Mouse (Mus musculus) gonadal fat pad, adult 2 months (tissue): ENCODE data around the gene Rpl27a. TPM values are rescaled to one million over a fixed set of nuclear protein-coding genes. Genes with fewer than 3 reads are reported as not detected.

ENCODE experiments used
- DNase-seq: peaks from one replicate; pipeline ENCODE4 v3.0.0-alpha.2; 2012; ENCODE audit warnings: low read depth
- polyA plus RNA-seq: library from polyadenylated mRNA; depleted of rRNA; stranded (reverse); fragments of >200 nt; gene quantifications from 2 replicates; pipeline ENCODE4 v1.2.3, GENCODE M21; 2012; rRNA removed

The Rpl27a gene
- polyA plus RNA-seq = 355 and 393 TPM in 2 replicates

DNA sequence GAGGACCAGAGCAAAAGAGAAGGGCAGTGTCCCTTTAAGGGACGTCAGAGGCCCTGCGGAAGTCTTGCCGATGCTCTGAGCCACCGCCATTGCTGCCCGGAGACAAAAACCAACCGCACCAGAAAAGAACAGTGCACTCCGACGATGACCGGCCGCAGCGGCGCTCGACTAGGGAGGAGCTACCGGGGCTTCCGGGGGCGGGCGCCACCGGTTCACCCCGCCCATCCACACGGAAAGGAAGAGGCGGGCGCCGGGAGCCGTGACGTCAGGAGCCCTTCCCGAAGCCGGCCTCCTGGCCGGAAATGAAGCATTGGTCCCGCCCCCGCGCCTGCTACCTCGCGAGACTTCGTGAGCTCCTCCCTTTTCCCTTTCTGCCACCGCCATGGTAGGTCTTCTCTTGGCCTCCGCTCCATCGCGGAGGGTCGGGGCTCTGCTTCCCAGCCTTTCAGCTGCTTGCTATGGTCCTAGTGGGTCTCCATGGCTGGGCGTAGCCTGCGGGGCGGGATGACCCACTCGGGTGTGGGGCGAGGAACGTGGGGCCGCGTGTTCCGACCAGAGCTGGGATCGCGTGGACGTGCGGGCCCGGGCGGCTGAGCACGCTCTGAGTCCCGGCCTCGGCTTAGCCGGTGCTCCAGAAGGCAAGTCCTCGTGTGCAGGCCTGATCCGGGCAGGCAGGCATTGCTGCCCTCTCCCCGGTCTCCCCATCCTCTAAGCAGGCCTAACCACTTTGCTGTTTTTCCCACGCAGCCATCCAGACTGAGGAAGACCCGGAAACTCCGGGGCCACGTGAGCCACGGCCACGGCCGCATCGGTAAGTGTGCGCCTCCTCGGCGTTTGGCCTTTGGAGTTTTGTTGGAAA is at the start of gene Rpl27a:
Gene Rpl27a (plus strand): TSS at position 310 of the 859 bp plus-strand sequence.
- no peak for DNase-seq

DNA sequence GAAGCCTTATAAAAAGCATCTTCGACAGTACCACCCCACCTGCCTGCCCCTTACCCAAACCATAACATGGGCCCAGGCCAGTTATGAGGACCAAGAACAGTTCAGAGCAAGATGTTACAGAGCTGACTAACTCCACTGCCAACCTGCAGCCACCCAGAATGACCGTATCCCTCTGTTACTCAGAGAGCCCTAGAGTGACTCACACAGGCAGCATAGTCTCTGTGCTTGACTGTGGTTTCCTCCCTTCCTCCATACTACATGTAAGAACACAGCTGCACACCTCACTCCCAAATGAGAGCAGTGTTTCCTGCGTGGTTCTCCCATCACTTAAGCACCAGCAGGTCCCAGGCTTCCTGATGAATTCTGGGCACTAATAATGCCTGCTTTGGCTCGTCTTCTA is 48.2 kb upstream of the Rpl27a start:
- DNase-seq = no peak

DNA sequence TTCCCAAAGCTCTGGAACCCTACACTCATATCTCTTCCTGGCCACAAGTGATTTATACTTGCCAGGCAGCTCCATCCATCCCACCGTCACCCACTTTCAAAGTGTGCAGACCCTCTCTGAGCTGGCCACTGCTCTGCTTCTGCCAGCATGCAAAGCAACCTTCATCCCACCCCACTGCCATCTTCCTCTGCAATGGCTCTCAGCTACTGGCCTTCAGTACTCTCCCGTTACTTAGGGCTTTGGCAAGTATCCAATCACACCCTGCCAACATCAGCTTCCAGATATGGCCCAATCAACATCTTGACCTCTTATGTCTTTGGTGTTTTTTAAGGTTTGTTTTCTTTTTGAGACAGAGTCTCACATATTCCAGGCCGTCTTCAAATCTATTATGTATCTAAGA is 41.0 kb upstream of the Rpl27a start:
- no peak for DNase-seq

DNA sequence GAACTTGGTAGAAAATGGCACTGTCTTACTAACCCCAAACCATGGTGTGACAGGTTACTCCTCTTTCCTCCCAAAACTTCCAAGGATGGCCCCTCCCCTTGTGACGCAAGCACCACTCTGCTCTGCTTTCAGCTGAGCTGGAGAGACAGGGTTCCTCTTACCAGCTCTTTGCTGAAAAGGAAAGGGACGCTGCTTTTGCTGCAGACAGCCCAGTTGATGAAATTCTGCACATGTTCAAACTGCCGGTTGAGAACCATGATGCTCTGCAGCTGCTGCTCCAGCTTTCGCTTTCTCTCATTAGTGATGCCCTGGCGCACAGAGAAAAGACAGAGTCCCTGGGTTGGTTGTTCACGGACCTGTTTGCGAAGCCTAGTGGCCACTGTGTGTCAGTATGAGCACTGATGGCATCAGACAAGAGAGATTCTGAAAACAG is 38.2 kb upstream of the Rpl27a start:
- no peak for DNase-seq

DNA sequence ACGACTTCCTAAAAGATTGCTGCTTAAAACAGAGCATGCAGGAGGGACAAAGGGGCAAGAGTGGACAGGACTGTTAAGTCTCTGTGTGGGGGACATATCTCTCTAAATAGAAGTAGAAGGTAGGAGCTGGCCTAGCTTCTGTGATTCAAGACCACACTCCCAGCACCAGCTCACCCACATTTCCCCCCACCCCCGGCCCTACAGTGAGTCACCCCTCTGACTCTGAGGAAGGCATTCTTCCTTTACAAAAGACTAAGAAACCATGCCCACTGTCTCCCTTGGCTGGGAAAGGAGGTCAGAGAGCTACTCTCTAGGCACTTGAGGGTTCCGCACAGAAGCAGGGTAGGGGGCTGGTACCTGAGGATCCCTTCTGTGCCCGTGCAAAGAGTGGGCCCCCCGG is 34.7 kb upstream of the Rpl27a start:
- DNase-seq = no peak

DNA sequence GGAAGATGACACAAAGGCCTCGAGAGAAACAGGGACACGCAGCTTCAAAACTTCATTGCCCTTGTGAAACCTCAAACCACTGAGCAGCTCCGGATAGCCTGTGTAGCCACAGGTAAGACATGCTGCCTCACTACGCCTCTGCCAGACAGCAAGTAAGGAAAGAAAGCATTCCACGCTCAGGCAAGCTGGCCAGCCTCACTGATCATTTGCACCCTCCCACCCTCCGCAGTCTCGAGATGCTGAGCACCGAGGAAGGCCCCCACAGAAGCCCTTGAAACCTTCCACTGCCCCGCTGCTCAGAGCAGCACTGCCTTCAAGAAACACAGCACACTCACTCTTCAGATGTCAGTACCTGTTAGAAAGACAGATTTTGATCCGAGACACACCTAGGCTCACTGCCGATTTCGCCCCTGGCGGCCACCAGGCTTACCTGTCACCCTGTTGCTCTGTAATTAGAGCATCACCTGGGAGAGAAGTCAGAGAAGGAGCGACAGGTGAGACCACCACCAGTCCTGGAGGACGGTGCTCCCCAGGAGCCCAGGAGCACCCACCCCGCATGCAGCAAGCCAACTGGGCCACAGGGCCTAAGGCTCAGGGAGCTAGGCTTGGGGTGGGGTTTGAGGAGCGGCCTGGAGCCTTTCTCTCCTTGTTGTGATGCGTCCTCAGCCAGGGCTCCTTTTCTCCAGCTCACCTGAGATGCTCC is 26.2 kb upstream of the Rpl27a start:
- DNase-seq = no peak

DNA sequence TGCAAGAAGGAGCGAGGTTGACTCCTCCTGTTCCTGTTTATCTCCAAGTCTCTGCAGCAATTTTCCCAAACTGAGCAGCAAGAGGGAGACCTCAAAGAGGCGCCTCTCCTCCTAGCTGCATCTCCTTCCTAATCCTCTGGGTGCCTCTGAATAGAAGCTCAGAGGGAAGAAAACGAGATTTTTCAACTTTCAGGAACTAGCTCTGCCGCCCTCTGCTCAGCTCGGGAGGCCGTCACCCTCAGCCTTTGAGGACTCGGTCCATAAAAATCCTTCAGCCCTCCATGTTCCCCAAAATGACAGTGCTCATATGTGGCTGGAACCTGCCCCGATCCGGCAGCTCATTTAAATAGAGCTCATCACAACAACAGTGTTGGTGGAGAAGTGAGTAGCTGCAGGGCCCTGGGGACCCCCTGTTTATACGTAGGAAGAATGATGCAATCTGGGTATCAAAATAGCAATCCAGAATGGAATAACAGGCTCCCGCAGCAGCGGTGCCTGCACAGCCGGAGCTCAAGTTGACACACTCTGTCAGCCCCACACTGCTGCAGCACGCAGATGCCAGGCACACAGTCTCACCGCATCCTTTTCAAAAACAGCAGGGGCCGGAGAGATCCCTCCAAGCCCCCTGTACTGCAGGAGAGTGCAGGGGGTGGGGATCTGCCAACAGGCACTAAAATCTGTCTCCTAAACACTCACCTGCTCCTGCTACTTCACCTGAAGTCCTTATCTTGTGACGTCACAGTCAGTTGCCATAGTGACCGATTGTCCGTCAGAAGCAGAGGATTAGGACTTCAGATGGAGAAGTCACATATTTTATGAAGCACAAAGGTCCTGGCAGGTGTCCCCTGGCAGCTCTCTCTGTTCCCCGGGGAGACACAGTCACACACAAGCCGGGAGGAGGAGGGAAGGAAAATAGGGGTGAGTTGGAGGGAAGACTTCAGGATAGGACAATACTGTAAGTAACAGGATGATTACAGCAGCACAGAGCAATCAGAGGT is 25.3 kb upstream of the Rpl27a start:
- no peak for DNase-seq

DNA sequence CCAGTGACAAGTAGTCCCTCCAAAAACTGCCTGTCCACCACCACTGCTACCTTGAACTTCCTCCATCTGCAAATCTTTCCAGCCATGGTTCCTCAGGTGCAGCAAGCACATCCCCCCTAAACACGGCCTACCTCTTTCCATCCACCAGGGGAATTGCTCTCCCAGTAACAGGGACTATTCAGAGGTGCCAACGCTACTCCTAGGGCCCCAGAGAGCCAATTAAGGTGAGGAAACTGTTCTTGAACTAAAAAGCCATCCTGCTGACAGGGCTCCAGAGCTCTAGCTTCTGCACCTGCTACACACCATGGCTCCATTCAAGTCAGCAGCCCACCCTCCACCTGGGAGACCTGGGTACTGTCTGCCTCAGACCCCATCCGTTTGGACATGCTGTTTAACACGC is 21.4 kb upstream of the Rpl27a start:
- no peak for DNase-seq

DNA sequence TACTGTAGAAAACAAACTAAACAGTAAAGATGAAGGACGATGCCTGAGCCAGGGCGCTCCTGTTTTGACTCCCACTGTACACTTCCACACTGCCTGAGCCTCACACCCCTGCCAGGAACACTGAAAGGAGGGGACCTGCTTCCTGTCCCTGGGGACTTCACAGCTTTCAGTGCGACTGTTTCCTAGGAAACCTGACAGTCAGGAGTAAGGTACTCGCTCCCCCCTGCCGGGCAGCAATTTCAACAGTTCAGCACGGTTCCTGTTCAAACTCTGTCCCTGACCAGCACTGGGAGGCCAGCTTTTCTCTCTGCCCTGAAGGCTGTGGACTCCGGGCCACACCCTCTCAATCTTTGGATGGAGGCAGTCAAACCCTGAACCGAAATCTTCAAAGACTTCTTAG is 11.8 kb upstream of the Rpl27a start:
- DNase-seq = no peak

DNA sequence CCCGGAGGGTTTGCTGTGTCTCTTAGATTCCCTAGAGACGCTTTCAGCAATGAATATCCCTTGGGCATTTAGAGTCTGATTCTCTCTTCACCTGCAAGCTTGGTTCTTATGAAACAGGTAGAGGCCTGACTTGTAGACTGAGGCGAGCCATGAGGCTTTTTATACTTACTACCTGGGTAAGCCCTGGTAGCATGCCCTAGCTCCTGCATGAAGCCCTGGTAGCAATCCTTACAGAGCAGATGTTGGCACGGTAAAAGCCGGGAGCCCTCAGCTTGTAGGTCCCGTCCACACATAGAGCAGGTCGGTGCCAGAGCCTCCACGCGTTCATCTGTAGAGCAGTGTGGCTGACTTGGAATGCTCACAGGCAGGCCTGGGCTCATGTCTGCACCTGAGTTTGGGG is 11.4 kb upstream of the Rpl27a start:
- DNase-seq = no peak

DNA sequence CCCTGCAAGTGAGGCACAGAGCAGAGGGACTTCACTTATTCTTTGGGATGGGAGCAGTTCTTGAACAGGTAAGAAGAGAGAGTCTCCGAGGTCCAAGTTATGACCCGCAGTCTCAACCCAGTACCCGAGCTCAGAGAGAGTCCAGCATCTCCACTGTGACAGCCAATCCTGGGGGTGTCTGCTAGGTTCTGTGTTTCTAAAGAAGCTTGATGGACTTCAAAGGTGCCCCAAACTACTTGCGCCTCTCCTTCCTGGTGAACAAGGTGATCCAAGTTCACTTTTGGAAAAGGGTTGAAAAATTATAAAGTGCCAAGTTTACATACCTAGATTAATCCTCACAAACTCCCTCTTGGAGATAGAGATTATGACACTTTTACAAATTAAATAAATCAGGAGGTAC is 10.9 kb upstream of the Rpl27a start, which contains the start of gene Trim66:
Gene Trim66 (minus strand): TSS at position 101 of the 400 bp plus-strand sequence.
- DNase-seq = no peak

DNA sequence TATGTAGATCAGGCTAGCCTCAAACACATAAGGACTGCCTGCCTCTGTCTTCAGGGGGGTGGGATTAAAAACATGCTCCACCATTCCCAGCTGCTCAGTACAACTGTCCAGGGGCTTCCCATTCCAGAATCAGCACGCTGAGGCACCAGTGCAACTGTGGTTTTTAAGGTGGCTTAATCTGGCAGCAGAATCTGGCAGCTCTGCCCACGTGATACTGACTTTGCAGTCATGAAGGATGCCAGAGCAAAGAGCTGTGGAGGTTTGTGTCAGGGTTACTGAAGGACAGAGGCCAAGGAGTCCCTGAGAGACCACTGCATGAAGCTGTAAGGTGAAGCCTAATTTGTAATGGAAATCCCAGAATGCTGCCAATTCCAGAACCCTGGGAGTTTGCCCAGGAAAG is 8.1 kb upstream of the Rpl27a start:
- no peak for DNase-seq

DNA sequence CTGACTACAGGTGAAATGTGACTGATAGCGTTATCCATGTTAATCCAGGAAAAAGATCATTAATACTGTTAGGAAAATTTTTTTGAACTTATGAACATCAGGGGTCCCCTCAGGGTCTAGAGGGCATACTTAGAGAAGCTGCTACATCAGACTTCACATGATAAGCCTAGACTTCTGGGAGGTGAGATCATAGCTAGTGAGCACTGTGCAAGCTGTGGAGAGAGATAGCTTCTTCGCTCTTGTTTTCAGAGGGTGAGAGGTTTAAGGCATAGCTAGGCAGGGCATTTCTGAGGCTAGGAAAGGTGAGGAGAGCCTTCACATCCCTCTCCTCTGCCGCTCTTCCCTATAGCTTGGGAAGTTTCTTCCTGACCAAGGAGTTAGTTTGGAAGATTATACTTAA is 7.1 kb upstream of the Rpl27a start:
- no peak for DNase-seq

DNA sequence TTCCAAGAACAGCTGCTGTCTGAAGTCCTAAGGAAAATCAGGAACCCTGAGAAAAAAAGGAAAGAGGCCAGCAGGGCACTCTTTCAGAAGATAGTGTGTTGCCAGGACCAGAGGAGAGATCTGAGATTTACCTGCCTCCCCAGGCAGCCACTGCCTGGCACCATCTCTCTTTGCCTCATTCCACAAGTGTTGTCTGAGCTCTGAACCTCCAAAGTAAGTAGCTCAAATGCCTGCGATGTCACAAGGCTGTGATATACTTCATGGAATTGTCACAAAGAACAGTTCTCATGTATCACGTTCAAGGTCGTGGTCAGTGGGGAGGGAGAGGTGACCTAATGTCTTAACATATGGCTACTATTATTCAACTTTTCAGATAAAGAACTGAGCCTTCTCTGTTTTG is 2.4 kb upstream of the Rpl27a start:
- DNase-seq = no peak

DNA sequence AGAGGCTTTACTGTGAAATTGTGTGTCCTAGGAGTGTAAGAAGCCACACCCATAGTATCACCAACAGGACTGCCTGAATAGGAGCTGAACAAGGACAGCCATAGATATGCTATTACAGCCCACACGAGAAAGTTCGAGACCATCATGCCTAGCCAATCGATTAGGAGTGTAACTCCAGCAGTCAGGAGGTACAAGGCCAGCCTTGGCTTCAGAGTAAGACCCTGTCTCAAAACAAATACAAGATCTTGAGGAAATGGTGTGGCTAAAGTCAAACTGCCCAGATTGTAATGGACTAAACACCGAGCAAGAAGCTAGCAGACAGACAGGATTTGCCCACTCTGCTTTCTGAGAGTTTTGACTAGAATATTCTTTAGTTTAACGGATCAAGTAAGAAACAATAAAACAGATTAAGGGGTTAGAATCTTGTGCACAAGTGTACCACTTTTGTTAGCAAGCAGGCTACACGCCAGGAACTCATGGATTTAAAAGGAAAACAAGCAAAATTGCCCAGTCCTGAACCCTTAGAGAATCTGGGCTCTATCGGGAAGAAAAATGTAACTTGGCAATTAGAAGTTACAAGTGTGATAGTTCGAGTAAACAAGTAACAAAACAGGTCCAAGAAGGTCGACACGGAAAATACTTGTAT is 788 bp upstream of the Rpl27a start:
- no peak for DNase-seq

DNA sequence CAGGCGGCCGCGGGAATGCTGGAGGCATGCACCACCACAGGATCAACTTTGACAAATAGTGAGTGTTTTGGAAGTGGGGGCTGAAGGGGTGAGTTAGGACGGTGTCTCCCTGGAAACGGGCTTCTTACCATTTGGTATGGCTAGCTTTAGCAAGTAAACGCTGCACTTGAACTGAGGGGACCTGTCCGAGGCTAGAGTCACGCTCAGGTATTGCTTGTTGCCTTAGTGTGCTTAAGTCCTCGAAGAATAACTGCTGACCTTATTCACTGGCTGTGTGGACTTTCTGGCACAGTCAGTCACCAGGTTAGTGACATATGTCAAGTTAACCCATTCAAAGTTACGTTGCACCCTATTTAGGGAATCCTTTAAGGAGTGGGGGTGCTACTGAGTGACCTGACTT is 989 bp downstream of the Rpl27a start:
- DNase-seq = no peak

DNA sequence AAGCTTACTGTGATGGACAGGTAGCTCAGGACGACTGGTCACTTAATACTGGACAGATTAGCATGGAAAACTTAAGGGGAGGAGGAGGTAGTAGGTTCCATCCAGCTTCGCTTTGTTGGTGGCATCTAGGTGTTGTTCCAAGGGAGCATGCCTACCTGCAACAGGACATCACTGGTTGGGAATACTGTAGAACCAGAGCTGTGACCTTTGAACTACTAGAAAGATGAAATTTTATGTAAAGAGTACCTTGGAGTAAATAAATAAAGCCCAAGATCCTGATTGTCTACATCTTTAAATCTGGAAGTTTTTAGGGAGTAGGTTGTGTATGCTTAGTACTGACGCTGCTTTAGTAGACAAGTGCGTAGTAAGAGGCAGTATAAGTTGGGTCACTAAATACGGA is 3.1 kb downstream of the Rpl27a start:
- no peak for DNase-seq

DNA sequence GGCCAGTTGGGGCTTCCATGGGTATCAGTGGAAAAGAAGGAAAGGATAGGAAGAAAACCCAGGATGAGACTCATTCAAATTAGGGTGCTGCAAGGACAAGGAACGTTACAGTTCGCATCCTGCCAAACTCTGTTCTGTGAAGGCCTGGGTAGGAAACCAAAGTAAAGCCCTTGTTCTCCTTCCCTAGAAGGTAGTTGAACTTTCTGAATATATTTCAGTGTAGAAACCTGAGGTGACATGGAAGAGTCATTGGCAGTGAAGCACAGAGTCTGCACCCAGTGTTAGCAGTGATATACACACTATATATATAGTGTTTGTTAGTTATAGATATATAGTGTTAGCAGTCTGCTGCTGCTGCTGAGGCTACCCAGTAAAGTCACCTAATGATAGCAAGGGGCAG is 4.4 kb downstream of the Rpl27a start:
- no peak for DNase-seq

DNA sequence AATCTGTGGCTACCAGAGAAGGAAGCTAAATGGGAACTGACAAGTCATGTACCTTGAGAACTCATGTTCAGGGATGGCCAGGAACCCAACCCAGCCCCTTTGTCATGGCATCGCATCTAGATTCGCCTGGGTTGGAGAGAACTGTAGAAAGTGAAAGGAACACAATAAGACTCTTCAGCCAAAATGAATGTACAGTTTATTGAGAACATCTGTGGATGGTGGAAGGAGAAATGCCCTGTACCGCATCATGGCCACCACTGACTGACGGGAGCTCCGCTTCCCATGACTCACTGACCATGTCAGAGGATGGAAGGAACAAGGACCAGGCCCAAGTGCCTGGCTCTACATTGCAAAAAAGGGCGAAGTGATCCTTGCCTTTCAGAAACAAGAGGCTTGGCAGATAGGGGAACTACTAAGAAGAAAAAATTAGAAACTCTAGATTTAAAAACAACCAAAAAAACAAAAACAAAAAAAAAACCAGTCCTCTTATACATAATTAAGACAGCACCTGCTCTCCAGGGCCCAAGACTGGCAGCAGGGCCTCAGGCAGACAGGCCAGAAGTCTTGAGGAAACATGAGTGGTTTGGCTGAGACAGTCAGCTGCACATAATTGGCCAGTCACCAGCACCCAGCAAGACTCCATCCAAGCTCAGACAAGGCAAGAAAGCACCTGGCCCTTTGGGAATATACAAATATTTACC is 4.9 kb downstream of the Rpl27a start:
- DNase-seq = no peak

DNA sequence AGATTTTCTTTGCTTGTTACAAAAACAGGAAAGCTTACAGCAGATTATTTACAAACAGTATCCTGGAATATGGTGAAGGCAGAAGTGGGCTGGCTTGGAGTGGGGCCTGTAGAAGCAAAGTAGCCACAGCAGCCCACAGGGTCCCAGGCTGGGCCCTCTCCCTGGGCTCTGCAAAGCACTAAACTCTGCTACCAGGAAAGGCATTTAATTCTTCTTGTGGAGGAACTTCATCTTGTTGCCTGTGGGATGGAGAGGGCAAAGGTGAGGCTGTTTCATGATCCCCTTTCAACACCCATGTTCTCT is 5.4 kb downstream of the Rpl27a start:
- no peak for DNase-seq

DNA sequence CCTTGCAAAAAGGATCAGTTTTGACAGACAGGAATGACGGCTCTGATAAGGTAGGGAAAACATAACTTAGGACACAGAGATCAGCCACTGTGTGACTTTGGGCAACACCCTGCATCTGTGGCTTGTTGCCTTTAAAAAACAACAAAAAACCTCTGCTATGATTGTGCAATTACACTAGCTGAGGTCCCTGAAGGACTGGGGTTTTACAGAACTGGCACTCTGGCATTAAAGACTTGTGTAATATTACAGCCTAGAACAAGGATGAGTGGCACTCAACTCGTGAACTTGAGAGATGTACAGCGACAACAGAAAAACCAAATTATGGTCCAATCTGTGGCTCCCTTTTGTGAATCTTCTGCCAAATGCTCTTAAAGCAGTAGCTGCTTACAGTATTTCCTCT is 5.8 kb downstream of the Rpl27a start:
- DNase-seq = no peak
